Mouse (Mus musculus) limb, embryonic 11.5 days (tissue): ENCODE data around the gene Gm17657. TPM values are rescaled to one million over a fixed set of nuclear protein-coding genes. Genes with fewer than 3 reads are reported as not detected.

Experiments used
- ATAC-seq: fragments of 200-750 bp; cut with Nextera tagmentation; 2 replicates; pipeline ENCODE4 v1.8.0; 2017; ENCODE audit warnings: low read depth; ENCODE audit not compliant: insufficient number of reproducible peaks, low FRiP score, low TSS enrichment
- DNase-seq: peaks from one replicate; pipeline ENCODE4 v3.0.0-alpha.2; 2015; ENCODE audit warnings: low spot score
- H3K27ac ChIP-seq: fragments of 300-500 bp; sonication (generic); replicated peaks from 2 replicates; pipeline ENCODE4 v1.5.1; 2014; ENCODE audit warnings: low read depth, mild to moderate bottlenecking, low read length
- H3K27me3 ChIP-seq: fragments of 300-500 bp; sonication (generic); 2 replicates; pipeline ENCODE4 v1.6.1; 2014; ENCODE audit warnings: mild to moderate bottlenecking, low read length, mixed read lengths; ENCODE audit not compliant: control insufficient read depth, insufficient read depth
- H3K36me3 ChIP-seq: fragments of 300-500 bp; sonication (generic); 2 replicates; pipeline ENCODE4 v1.6.1; 2014; ENCODE audit warnings: mild to moderate bottlenecking, low read length, moderate library complexity, mixed read lengths; ENCODE audit not compliant: control insufficient read depth, insufficient read depth
- H3K4me1 ChIP-seq: fragments of 300-500 bp; sonication (generic); 2 replicates; pipeline ENCODE4 v1.6.1; 2014; ENCODE audit warnings: low read length, mixed read lengths; ENCODE audit not compliant: control insufficient read depth, insufficient read depth
- H3K4me2 ChIP-seq: fragments of 300-500 bp; sonication (generic); 2 replicates; pipeline ENCODE4 v1.6.1; 2014; ENCODE audit warnings: low read depth, mild to moderate bottlenecking, moderate library complexity; ENCODE audit not compliant: severe bottlenecking
- H3K4me3 ChIP-seq: fragments of 300-500 bp; sonication (generic); 2 replicates; pipeline ENCODE4 v1.5.1; 2014; ENCODE audit warnings: low read depth, low read length
- H3K9ac ChIP-seq: fragments of 300-500 bp; sonication (generic); 2 replicates; pipeline ENCODE4 v1.6.1; 2014; ENCODE audit warnings: mild to moderate bottlenecking, low read length
- H3K9me3 ChIP-seq: fragments of 300-500 bp; sonication (generic); 2 replicates; pipeline ENCODE4 v1.6.1; 2016; ENCODE audit warnings: low read length; ENCODE audit not compliant: control insufficient read depth
- WGBS: fragments of 180-500 bp; shearing (Covaris S2); extraction: QIAGEN DNeasy Blood & Tissue Kit; methylation state at CpG from one replicate; pipeline ENCODE4 v1.1.7; 2014; 5-methylcytosine and 5-hydroxymethylcytosine counted together
- polyA plus RNA-seq: library from polyadenylated mRNA; unstranded; fragments of >200 nt; fragmentation: Nextera tagmentation; extraction: Ambion mirVana; gene quantifications from 2 replicates; pipeline ENCODE4 v1.2.1, GENCODE M21; 2014

Gene Gm17657
- polyA plus RNA-seq, 1 experiment from 2014 or later, result not detected

DNA sequence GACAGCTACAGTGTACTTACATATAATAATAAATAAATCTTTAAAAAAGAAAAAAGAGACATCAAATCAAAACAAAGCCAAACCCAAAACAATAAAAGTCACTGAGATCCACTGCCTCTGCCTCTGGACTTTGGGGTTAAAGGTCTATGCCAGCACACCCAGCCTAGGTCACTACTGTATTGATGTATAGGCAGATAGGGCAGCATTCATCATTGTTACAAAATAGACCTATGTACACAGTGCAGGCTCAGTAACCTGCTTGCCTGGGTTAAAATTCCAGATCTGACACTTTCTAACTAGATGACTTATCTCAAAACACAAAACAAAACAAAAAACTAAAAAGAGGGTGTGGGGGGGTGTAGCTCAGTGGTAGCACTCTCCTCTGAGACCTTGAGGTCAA is 4.7 kb upstream of the Gm17657 start:
- H3K27me3 ChIP-seq, result no peaks in the 10 kb centered on the region
- no peak for ATAC-seq
- no peak overlapping the region for H3K9ac ChIP-seq
- DNase-seq, result no peak
- no peak overlapping the region for H3K4me3 ChIP-seq
- H3K27ac ChIP-seq, result no peak overlapping the region
- H3K4me1 ChIP-seq, result peaks cover 12% of the 10 kb centered on the region; the same call in 1 of the 2 replicates
- H3K9me3 ChIP-seq, result no peaks in the 10 kb centered on the region
- no peak overlapping the region for H3K4me2 ChIP-seq
- H3K36me3 ChIP-seq, result no peaks in the 10 kb centered on the region

DNA sequence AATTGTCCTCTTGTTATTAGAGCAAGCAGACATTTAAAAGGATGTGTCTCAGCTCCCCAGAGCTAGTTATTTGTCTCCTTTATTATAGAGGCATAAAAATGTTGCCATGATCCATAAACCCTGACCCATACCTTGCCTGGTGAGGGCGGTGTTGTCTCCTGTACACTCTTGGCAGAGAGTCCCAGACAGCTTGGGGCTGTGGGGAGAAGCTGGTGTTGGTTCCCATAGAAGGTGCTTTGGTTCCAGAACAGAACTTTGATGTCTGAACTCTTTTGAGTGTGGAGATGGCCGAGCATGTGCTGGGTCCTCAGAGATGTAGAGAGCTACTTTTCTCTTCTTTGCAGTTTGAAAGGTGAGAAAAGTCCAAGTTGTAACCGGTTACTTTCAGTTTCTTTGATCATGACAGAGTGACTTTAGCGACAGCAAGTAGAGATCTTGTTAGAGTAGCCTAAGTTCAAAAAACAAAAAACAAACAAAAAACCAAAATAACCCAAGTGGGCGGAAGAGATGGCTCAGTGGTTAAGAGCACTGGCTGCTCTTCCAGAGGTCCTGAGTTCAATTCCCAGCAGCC is 2.8 kb upstream of the Gm17657 start, which contains the start of gene Tmem217:
Gene Tmem217, minus strand, starts transcription at position 224 of the 571 bp plus-strand sequence.
- ATAC-seq (no peak), DNase-seq (no peak)
- Histone ChIP-seq H3K27ac (no peak within 1 kb of the TSS), H3K9ac (no peak within 1 kb of the TSS), H3K4me1 (peaks cover 12% of the 10 kb centered on the region; the same call in 1 of the 2 replicates), H3K4me2 (no peak within 1 kb of the TSS), H3K9me3 (no peaks in the 10 kb centered on the region), H3K36me3 (no peaks in the 10 kb centered on the region), H3K27me3 (no peaks in the 10 kb centered on the region), H3K4me3 (no peak within 1 kb of the TSS)
- WGBS, result 90% methylated on average over 5 of the region's 5 CpGs

DNA sequence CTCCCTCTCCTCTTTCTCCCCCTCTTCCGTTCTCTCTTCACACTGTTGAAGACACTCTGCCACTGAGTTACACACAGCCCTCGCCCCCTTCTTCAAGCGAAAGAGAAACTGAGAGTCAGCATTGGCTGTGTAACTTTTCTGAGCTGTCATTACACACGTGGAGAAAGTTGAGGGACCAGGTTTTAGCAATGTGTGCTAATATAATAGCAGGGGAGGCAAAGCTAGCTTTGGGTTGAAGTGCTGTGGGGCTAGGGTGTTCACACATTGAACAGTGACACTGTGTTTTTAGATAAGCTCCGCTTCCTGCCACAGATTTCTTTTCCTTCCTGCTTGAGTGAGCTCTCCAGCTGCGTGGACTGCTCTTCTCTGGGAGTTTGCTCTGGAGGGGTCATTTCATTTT is 1.6 kb upstream of the Gm17657 start:
- no peak overlapping the region for H3K9ac ChIP-seq
- WGBS, result 70% methylated on average over 6 of the region's 6 CpGs
- peaks cover 12% of the 10 kb centered on the region; the same call in 1 of the 2 replicates for H3K4me1 ChIP-seq
- ATAC-seq, result no peak
- H3K4me3 ChIP-seq, result 0 out of 2 replicates have a peak overlapping the region, but pooled peaks have one; percentile 97
- DNase-seq, result no peak
- H3K27ac ChIP-seq, result no peak overlapping the region
- no peaks in the 10 kb centered on the region for H3K27me3 ChIP-seq
- H3K36me3 ChIP-seq, result no peaks in the 10 kb centered on the region
- H3K4me2 ChIP-seq, result peak overlapping the region; percentile 93; the same call in 1 of the 2 replicates
- H3K9me3 ChIP-seq, result no peaks in the 10 kb centered on the region

- 53% methylated on average over 8 of the region's 8 CpGs for WGBS
- H3K36me3 ChIP-seq, result no peaks in the 10 kb centered on the region
- DNase-seq, result no peak
- peaks cover 12% of the 10 kb centered on the region; the same call in 1 of the 2 replicates for H3K4me1 ChIP-seq
- no peak overlapping the region for H3K9ac ChIP-seq
- H3K27ac ChIP-seq, result no peak overlapping the region
- peak; percentile 11; the same call in 1 of the 2 replicates for ATAC-seq
- H3K4me2 ChIP-seq, result peak overlapping the region; percentile 93; the same call in 1 of the 2 replicates
- no peaks in the 10 kb centered on the region for H3K27me3 ChIP-seq
- H3K4me3 ChIP-seq, result no peak overlapping the region; the same call in 1 of the 2 replicates
- no peaks in the 10 kb centered on the region for H3K9me3 ChIP-seq
These were observed 444 bp downstream of the Gm17657 start for GRCm38 (mm10) chr17:29548994-29549393.

DNA sequence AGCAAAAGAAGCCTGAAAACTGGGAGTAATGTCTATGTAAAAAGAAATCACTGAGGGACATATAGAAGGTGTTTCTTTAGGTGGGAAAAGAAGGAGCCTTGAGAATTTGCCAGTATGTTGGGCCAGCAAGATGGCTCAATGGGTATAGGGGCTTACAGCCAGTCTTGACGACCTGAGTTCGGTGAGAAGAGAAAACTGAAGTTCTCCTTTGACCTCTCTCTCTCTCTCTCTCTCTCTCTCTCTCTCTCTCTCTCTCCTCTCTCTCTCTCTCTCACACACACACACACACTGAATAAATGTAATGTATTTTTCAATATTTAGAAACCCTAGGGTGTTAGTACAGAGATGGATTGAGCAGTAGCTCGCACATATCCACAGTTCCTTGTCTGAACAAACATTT is 944 bp downstream of the Gm17657 start:
- no peak overlapping the region for H3K9ac ChIP-seq
- DNase-seq, result no peak
- peaks cover 12% of the 10 kb centered on the region; the same call in 1 of the 2 replicates for H3K4me1 ChIP-seq
- H3K4me3 ChIP-seq, result no peak overlapping the region
- H3K27ac ChIP-seq, result no peak overlapping the region
- 75% methylated on average over 3 of the region's 3 CpGs for WGBS
- H3K27me3 ChIP-seq, result no peaks in the 10 kb centered on the region
- no peaks in the 10 kb centered on the region for H3K36me3 ChIP-seq
- no peak overlapping the region for H3K4me2 ChIP-seq
- H3K9me3 ChIP-seq, result no peaks in the 10 kb centered on the region
- ATAC-seq, result no peak

GRCm38 (mm10) chr17:29545241-29545640 is 4.2 kb downstream of the Gm17657 start:
- Histone ChIP-seq H3K9me3 (no peaks in the 10 kb centered on the region), H3K27ac (no peak overlapping the region), H3K4me3 (no peak overlapping the region), H3K4me1 (peaks cover 2% of the 10 kb centered on the region; the same call in 1 of the 2 replicates), H3K4me2 (no peak overlapping the region), H3K27me3 (no peaks in the 10 kb centered on the region), H3K9ac (no peak overlapping the region), H3K36me3 (no peaks in the 10 kb centered on the region)
- DNase-seq, result no peak
- no peak for ATAC-seq
- WGBS, result 92% methylated on average over 5 of the region's 5 CpGs

DNA sequence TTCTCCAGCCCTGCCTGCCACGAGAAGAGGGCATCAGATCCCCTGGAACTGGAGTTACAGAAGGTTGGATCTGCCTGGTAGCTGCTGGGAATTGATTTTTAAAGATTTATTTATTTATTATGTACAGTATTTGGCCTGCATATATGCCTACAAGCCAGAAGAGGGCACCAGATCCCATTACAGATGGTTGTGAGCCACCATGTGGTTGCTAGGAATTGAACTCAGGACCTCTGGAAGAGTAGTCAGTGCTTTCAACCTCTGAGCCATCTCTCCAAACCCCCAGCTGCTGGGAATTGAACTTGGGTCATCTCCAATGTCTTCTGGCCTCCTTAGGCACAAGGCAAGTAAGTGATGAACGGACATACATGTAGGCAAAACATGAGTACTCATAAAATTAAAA is 5.4 kb downstream of the Gm17657 start:
- no peaks in the 10 kb centered on the region for H3K4me1 ChIP-seq
- no peak overlapping the region for H3K9ac ChIP-seq
- DNase-seq (no peak), ATAC-seq (no peak)
- no peaks in the 10 kb centered on the region for H3K36me3 ChIP-seq
- no peak overlapping the region for H3K27ac ChIP-seq
- no peak overlapping the region for H3K4me3 ChIP-seq
- no peak overlapping the region for H3K4me2 ChIP-seq
- no peaks in the 10 kb centered on the region for H3K27me3 ChIP-seq
- H3K9me3 ChIP-seq, result no peaks in the 10 kb centered on the region
- 74% methylated on average over 2 of the region's 2 CpGs for WGBS

DNA sequence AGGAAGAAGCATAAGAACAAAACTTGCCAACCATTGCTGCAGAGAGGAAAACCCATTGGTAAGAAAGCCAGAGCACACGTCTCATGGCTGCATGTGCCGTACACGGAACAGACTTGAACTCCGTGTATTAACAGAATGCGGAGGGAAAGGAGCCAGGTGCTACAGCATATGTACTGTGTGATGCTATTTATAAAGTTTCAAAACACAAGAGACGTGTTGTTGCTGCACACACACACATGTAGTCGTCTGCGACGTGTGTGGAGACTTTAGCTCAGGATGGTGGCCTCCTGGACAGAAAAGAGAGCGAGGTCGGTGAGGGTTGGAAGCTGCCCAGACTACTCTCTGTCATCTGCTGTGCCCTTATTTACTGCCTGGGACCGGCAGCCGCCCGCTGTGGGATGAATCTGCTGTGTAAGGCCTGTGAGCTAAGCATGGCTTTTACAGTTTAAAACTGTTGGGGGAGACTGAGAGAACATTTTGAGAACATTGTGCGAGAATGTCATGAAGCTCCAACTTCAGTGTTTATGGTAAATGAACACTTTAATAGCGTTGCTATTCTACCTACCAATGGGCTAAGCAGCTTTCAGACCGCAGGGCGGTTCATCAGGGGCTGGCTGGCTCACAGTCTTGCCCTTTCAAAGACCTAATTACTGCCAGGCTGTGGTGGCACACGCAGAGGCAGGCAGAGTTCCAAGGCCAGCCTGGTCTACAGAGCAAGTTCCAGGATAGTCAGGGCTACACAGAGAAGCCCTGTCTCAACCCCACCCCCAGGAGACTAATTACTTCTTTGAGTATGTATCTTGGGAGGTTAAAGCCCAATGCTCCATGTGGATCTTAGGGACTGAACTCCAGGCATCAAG is 6.4 kb downstream of the Gm17657 start:
- H3K9ac ChIP-seq, result no peak overlapping the region
- no peak for DNase-seq

More for the DNA sequence above, 6.4 kb downstream of the Gm17657 start:
- no peak overlapping the region for H3K4me2 ChIP-seq
- H3K9me3 ChIP-seq, result no peaks in the 10 kb centered on the region
- H3K27ac ChIP-seq, result no peak overlapping the region
- ATAC-seq, result no peak
- H3K4me3 ChIP-seq, result no peak overlapping the region
- no peaks in the 10 kb centered on the region for H3K27me3 ChIP-seq
- H3K36me3 ChIP-seq, result no peaks in the 10 kb centered on the region
- H3K4me1 ChIP-seq, result no peaks in the 10 kb centered on the region
- 87% methylated on average over 19 of the region's 19 CpGs for WGBS
